Mouse (Mus musculus): ENCODE measurements around the gene Cd151.

GRCm38 (mm10) chr7:141502556-141502905 is 35.3 kb downstream of the Cd151 start:
- TF ChIP-seq CTCF (IDR thresholded peaks at IDR 0.05; ENCODE audit: low read depth, low read length) = no peak
- no peak for TF ChIP-seq POLR2A (IDR thresholded peaks at IDR 0.05; ENCODE audit: insufficient read depth, low read length)
- TF ChIP-seq EP300 (IDR thresholded peaks at IDR 0.05; ENCODE audit: insufficient read depth, low read depth, low read length) = no peak
